Mouse (Mus musculus): ENCODE measurements around the gene Rgl1.

- no peak for TF ChIP-seq GATA1 (IDR thresholded peaks at IDR 0.05; ENCODE audit: borderline replicate concordance, low read length)
- no peak for TF ChIP-seq FLI1 (IDR thresholded peaks at IDR 0.05; ENCODE audit: low read length)
Observed at GRCm38 (mm10) chr1:152531498-152531897, 234.7 kb downstream of the Rgl1 start.

Measured in megakaryocyte, embryonic 14.5 days (primary cell).